Mouse (Mus musculus) CH12.LX (cell line): ENCODE measurements at regions not wholly inside any gene's neighbourhood (a gene's known extent, or its start where the extent isn't known, plus 50 kb on each side); places are given as distances from the start of the nearest gene placed in this dataset.

Experiments used
- KAT2A ChIP-seq: IDR thresholded peaks from 2 replicates; pipeline ENCODE4 v1.6.1; 2012; ENCODE audit warnings: low read length, improper control_type of control experiment, inconsistent platforms; ENCODE audit not compliant: insufficient replicate concordance
- UBTF ChIP-seq: IDR thresholded peaks from 2 replicates; pipeline ENCODE4 v1.6.1; 2012; ENCODE audit warnings: low read depth, mild to moderate bottlenecking, inconsistent platforms, low read length, improper control_type of control experiment, moderate library complexity
- USF1 ChIP-seq: IDR thresholded peaks from 2 replicates; pipeline ENCODE4 v1.6.1; 2014; ENCODE audit warnings: low read depth, mild to moderate bottlenecking, inconsistent platforms, low read length, improper control_type of control experiment

DNA sequence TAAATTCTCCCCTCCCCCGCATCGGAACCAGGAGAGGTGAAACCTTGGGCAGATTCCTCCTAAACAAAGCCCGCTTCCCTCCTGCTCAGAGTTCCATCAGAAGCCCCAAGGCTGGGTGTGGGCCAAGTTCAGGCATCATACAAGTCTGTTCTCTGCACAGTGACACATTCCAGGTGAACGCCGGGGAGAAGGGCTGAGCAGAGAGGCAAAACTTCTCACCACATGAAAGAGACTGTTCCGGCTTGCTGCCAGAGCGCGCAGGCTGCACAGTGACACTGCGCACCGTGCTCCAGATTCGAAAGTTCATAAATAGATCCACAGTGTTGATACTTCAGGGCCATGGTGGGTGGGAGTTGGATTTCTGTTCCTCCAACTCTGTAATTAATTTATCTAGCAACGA lies 171.1 kb upstream of the Rpl34 start:
- TF ChIP-seq USF1 (no peak), UBTF (no peak), KAT2A (no peak)
